Mouse (Mus musculus) testis, adult 2 months (tissue): ENCODE data around the gene Cplx2.

Experiments
- CTCF ChIP-seq: fragments of 200-500 bp; IDR thresholded peaks from 2 replicates; pipeline ENCODE4 v1.5.1; 2012; ENCODE audit warnings: low read depth, mild to moderate bottlenecking, inconsistent platforms, low read length, moderate library complexity; ENCODE audit not compliant: control insufficient read depth, insufficient read depth, insufficient replicate concordance
- POLR2A ChIP-seq: fragments of 200-500 bp; IDR thresholded peaks from 2 replicates; pipeline ENCODE4 v1.6.1; 2012; ENCODE audit warnings: low read depth, mild to moderate bottlenecking, inconsistent platforms, low read length, moderate library complexity; ENCODE audit not compliant: control insufficient read depth

DNA sequence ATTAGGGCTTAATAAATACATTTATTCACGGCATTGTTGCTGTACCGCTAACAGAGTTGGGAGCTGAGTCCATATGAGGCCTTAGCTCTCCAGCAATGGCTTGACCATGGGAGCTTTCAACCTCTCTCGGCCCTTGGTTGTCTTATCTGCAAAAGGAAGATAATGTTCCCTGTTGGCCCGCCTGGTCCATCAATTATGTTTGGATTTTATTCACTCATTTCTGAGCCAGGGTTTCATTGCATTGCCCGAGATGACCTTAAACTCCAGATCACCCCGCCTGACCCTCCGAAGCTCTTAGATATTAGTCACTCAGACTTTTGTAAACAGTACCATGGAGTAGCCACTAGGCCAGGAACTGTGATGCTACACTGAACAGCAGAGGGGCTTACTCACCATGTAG lies 33.6 kb upstream of the Cplx2 start:
- no peak for TF ChIP-seq POLR2A
- no peak for TF ChIP-seq CTCF
